Mouse (Mus musculus) heart, adult 8-10 months (tissue): Measurements from ENCODE around the gene Vmn1r111. TPM values are rescaled to one million over a fixed set of nuclear protein-coding genes. Genes with fewer than 3 reads are reported as not detected.
"Not testable (repeated sequence)": the region's sequence is repeated elsewhere in the genome, so short reads cannot be mapped to it uniquely, and the experiment has no call there.

ENCODE experiments used
- DNase-seq: peaks from one replicate; pipeline ENCODE4 v3.0.0; 2022; ENCODE audit warnings: low spot score
- total RNA-seq, 4 experiments: library from RNA; stranded (reverse); gene quantifications; 2 replicates each; pipeline ENCODE4 v1.2.4; 2022

Vmn1r111 gene
- not detected for total RNA-seq

GRCm38 (mm10) chr7:20703116-20703515 lies at the start of gene Vmn1r111:
Gene Vmn1r111, minus strand, starts transcription at chr7:20703216.
- DNase-seq, result not testable (repeated sequence)

GRCm38 (mm10) chr7:20730524-20730923 lies 27.5 kb upstream of the Vmn1r111 start, which contains the start of gene Gm10668:
Gene Gm10668, minus strand, starts transcription at chr7:20730624.
- DNase-seq, result not testable (repeated sequence)

- DNase-seq, result not testable (repeated sequence)
These were observed 34.4 kb downstream of the Vmn1r111 start, which contains the start of gene Vmn1r107 for GRCm38 (mm10) chr7:20668618-20669017. Gene Vmn1r107, plus strand, starts transcription at chr7:20668918.

Other genes starting within 250 kb of the Vmn1r111 start
- not detected for gene Gm10670, start 228.3 kb downstream of the Vmn1r111 start, total RNA-seq
- gene Vmn1r103, start 192.7 kb downstream of the Vmn1r111 start, total RNA-seq, result not detected
- not detected for gene Vmn1r104, start 169.4 kb downstream of the Vmn1r111 start, total RNA-seq
- gene Gm5726, start 157.5 kb downstream of the Vmn1r111 start, total RNA-seq, result not detected
- gene Gm4141, start 127.0 kb downstream of the Vmn1r111 start, total RNA-seq, result not detected
- gene Gm4513, start 104.2 kb downstream of the Vmn1r111 start, total RNA-seq, result not detected
- not detected for gene Vmn1r107, start 34.3 kb downstream of the Vmn1r111 start, total RNA-seq
- gene Gm10668, start 27.4 kb upstream of the Vmn1r111 start, total RNA-seq, result not detected
- not detected for gene Vmn1r112, start 68.0 kb upstream of the Vmn1r111 start, total RNA-seq
- gene Vmn1r113, start 84.1 kb upstream of the Vmn1r111 start, total RNA-seq, result not detected
- gene Vmn1r114, start 109.0 kb upstream of the Vmn1r111 start, total RNA-seq, result not detected
- not detected for gene Vmn1r115, start 141.8 kb upstream of the Vmn1r111 start, total RNA-seq
- not detected for gene Vmn1r116, start 169.0 kb upstream of the Vmn1r111 start, total RNA-seq
- not detected for gene Vmn1r117, start 180.9 kb upstream of the Vmn1r111 start, total RNA-seq
- gene Vmn1r118, start 209.1 kb upstream of the Vmn1r111 start, total RNA-seq, result not detected